Comparison of ENCODE assay signal across 20 mouse cellular contexts in genomic region chr4:88218797-88219196, GRCm38 (mm10).
A peak's percentile ranks its signal among the peaks of the same experiment; 100 is the strongest.
DNase-seq lines count a peak whose midpoint lies in the region; ATAC-seq lines count a peak whose summit lies in the region.
"Had no signal": no experiment of that assay in that cellular context is flagged by ENCODE, and none has a peak within 500 bp of the region (broad histone marks: within the 10 kb centered on the region; RNA-seq: fewer than 3 reads in every experiment).

No protein-coding gene starts in this region.

- intact Hi-C loops in heart, postnatal 25 days (cut with DNase I): no loop called here

- peak; percentile 14 for DNase-seq in thymus, postnatal 0 days (ENCODE audit: low spot score)
- no peak for DNase-seq in thymus, postnatal 10 days (ENCODE audit: low spot score in 2 of 2)
- peak; percentile 5 for DNase-seq in induced T-regulatory cell, adult 2 months (ENCODE audit: low read depth)
- DNase-seq in heart, postnatal 25 days (ENCODE audit: low spot score): no peak
- no peak for DNase-seq in kidney, postnatal 36 days
- no peak for DNase-seq in cerebellum, postnatal 25 days
- DNase-seq: adrenal gland, adult 2 months; adrenal gland, postnatal 14 days; cerebellum, adult 11-12 months; cerebellum, adult 8-10 months; cerebellum, postnatal 10 days; forebrain, postnatal 0 days; gastrocnemius, postnatal 25 days; heart, postnatal 10 days; heart, postnatal 4 days had no signal

- ATAC-seq in CD4-positive, CD25-positive, alpha-beta regulatory T cell, adult 4 months: peak; percentile 49
- ATAC-seq: forebrain, embryonic 14.5 days; forebrain, postnatal 0 days; hindbrain, postnatal 0 days; intestine, postnatal 0 days; Patski had no signal

Comparison
In these comparisons a context has a peak if more than half of its experiments do, and no peak if none do; other contexts are left out.
1. DNase-seq: peak in thymus, postnatal 0 days (single experiment) and induced T-regulatory cell, adult 2 months (single experiment); none in thymus, postnatal 10 days (0 of 2), heart, postnatal 25 days (single experiment), kidney, postnatal 36 days (0 of 2) and cerebellum, postnatal 25 days (0 of 2).